Mouse (Mus musculus) liver, postnatal 0 days (tissue): ENCODE results near the gene Cldn4.

Source experiments
- CTCF ChIP-seq: sonication (generic); IDR thresholded peaks from 2 replicates; pipeline ENCODE4 v1.5.1; 2016; ENCODE audit warnings: antibody characterized with exemption, low read depth
- EP300 ChIP-seq: IDR thresholded peaks from 2 replicates; pipeline ENCODE4 v1.6.1; 2016; ENCODE audit warnings: antibody characterized with exemption, low read depth, mild to moderate bottlenecking

DNA sequence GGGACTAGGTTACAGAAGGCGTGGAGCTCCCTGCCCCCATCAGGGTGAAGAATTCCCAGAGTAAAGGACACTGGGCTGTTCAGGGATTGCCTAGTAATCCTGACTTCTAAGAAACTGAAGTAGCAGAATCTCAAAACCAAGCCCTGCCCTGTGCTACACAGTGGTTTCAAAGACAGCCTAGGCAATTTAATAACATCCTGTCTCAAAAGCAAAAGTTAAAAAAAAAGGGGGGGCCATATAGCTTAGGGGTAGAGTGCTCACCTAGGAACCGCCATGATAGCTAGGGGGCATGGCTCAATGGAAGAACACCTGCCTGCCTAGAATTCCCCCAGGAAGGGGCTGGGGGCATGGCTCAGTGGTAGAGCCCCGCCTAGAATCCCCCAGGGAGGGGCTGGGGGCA lies 7.7 kb downstream of the Cldn4 start:
- TF ChIP-seq CTCF: no peak
- TF ChIP-seq EP300: no peak
